Mouse (Mus musculus): ENCODE results near the gene Ubl3.
A peak's percentile ranks its signal among the peaks of the same experiment; 100 is the strongest.

- TF ChIP-seq POLR2A (IDR thresholded peaks at IDR 0.05; ENCODE audit: borderline replicate concordance, extremely low read depth, low read depth, low read length) (peak; percentile 82; the same call in 1 of the 2 replicates), CTCF (IDR thresholded peaks at IDR 0.05; ENCODE audit: insufficient read depth, low read length) (no peak)
These were observed at the start of gene Ubl3 for GRCm38 (mm10) chr5:148552187-148553071.

All from lung, adult 2 months (tissue).